Mouse (Mus musculus): Measurements from ENCODE around the gene Mrgprf.

DNA sequence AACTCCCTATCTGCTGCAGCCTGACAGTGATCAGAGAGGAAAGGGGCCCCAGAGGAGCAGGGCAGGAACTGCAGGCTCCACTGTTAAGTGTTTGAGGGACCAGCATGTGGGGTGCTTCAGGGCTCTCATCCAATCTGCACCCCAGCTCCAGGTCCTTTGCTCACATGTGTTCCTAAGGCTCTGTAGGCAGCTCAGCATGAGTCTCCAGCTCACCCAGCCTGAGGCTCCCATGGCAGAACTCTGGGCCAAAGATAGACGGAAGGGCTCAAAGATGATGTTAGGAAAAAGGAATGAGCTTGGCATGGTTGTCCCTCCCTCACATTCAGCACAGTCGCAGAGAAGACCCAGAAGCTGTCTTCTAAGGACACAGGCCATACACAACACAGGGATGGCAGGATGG lies 30.0 kb downstream of the Mrgprf start:
- TF ChIP-seq EP300 (IDR thresholded peaks at IDR 0.05) = no peak
- TF ChIP-seq CTCF (IDR thresholded peaks at IDR 0.05) = peak; percentile 31; the same call in 1 of the 2 replicates

Data from lung, postnatal 0 days (tissue).